Mouse (Mus musculus) liver, postnatal 0 days (tissue): ENCODE measurements around the gene Aox3. TPM values are rescaled to one million over a fixed set of nuclear protein-coding genes. Genes with fewer than 3 reads are reported as not detected.
A peak's percentile ranks its signal among the peaks of the same experiment; 100 is the strongest.

Experiments
- ATAC-seq: fragments of 200-750 bp; cut with Nextera tagmentation; 2 replicates; pipeline ENCODE4 v1.8.0; 2017; ENCODE audit warnings: mild to moderate bottlenecking, moderate library complexity
- DNase-seq: peaks from one replicate; pipeline ENCODE4 v3.0.0-alpha.2; 2016
- H3K27ac ChIP-seq: fragments of 300-500 bp; sonication (generic); 2 replicates; pipeline ENCODE4 v1.5.1; 2014; ENCODE audit warnings: antibody characterized with exemption, moderate library complexity, mild to moderate bottlenecking, low read depth
- H3K27me3 ChIP-seq: fragments of 300-500 bp; sonication (generic); 2 replicates; pipeline ENCODE4 v1.6.1; 2014; ENCODE audit warnings: low read length, control low read depth, mixed read lengths; ENCODE audit not compliant: insufficient read depth
- H3K36me3 ChIP-seq: fragments of 300-500 bp; sonication (generic); replicated peaks from 2 replicates; pipeline ENCODE4 v1.6.1; 2014; ENCODE audit warnings: mild to moderate bottlenecking, control low read depth, low read length, moderate library complexity, mixed read lengths; ENCODE audit not compliant: insufficient read depth
- H3K4me1 ChIP-seq: fragments of 300-500 bp; sonication (generic); 2 replicates; pipeline ENCODE4 v1.6.1; 2014; ENCODE audit warnings: antibody characterized with exemption, mild to moderate bottlenecking, control low read depth; ENCODE audit not compliant: insufficient read depth
- H3K4me2 ChIP-seq: fragments of 300-500 bp; sonication (generic); 2 replicates; pipeline ENCODE4 v1.6.1; 2014; ENCODE audit warnings: low read depth, mild to moderate bottlenecking, low read length, moderate library complexity, mixed read lengths
- H3K4me3 ChIP-seq: fragments of 300-500 bp; sonication (generic); 2 replicates; pipeline ENCODE4 v1.5.1; 2014; ENCODE audit warnings: low read depth, low read length
- H3K9ac ChIP-seq: fragments of 300-500 bp; sonication (generic); replicated peaks from 2 replicates; pipeline ENCODE4 v1.6.1; 2014; ENCODE audit warnings: mild to moderate bottlenecking, moderate library complexity
- H3K9me3 ChIP-seq: fragments of 300-500 bp; sonication (generic); 2 replicates; pipeline ENCODE4 v1.6.1; 2016; ENCODE audit warnings: mild to moderate bottlenecking, control low read depth, low read length, mixed read lengths
- CTCF ChIP-seq: sonication (generic); IDR thresholded peaks from 2 replicates; pipeline ENCODE4 v1.5.1; 2016; ENCODE audit warnings: antibody characterized with exemption, low read depth
- EP300 ChIP-seq: IDR thresholded peaks from 2 replicates; pipeline ENCODE4 v1.6.1; 2016; ENCODE audit warnings: antibody characterized with exemption, low read depth, mild to moderate bottlenecking
- WGBS: fragments of 180-500 bp; shearing (Covaris S2); extraction: QIAGEN DNeasy Blood & Tissue Kit; methylation state at CpG from one replicate; pipeline ENCODE4 v1.1.7; 2014; ENCODE audit not compliant: insufficient replicate concordance; 5-methylcytosine and 5-hydroxymethylcytosine counted together
- polyA plus RNA-seq: library from polyadenylated mRNA; unstranded; fragments of >200 nt; fragmentation: Nextera tagmentation; extraction: Ambion mirVana; gene quantifications from 2 replicates; pipeline ENCODE4 v1.2.1, GENCODE M21; 2015

Aox3 gene
- polyA plus RNA-seq, 1 experiment from 2014 or later = 16.9 TPM

- Histone ChIP-seq H3K4me2 (no peak overlapping the region), H3K27me3 (no peaks in the 10 kb centered on the region), H3K36me3 (no peaks in the 10 kb centered on the region), H3K4me3 (no peak overlapping the region), H3K9ac (no peak overlapping the region), H3K27ac (no peak overlapping the region), H3K9me3 (no peaks in the 10 kb centered on the region), H3K4me1 (peaks cover 4% of the 10 kb centered on the region)
- no peak for TF ChIP-seq CTCF
- TF ChIP-seq EP300 = no peak
- DNase-seq = no peak
- ATAC-seq = no peak
These were observed 13.8 kb upstream of the Aox3 start for GRCm38 (mm10) chr1:58099119-58099518.

- WGBS = 31% methylated on average over 2 of the region's 2 CpGs
- DNase-seq = peak; percentile 19
- H3K27ac ChIP-seq = peak overlapping the region; percentile 91
These were observed 11.3 kb upstream of the Aox3 start for GRCm38 (mm10) chr1:58101531-58102146.

DNA sequence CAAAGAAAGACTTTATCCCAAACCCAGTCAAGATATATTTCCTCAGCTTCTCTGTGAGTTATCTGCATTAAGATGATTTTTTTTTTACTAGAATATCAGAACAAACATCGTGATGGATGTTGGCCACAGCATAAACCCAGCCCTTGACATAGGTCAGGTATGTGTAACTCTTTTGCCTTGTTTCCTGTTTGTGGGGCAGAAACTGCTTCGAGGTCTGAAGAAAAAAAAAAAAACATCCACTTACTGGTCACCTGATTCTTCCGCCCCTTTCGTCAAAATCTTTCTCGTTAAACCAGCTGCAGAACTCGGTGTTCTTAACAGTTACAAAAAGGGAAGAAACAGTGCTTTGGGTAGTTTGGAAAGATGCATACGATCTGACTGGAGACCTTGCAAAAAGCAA lies 10.4 kb upstream of the Aox3 start:
- Histone ChIP-seq H3K9me3 (no peaks in the 10 kb centered on the region), H3K4me1 (peaks cover 4% of the 10 kb centered on the region), H3K4me3 (no peak overlapping the region), H3K36me3 (no peaks in the 10 kb centered on the region), H3K9ac (no peak overlapping the region), H3K27me3 (no peaks in the 10 kb centered on the region), H3K4me2 (no peak overlapping the region), H3K27ac (peak overlapping the region; percentile 91; the same call in 1 of the 2 replicates)
- 43% methylated on average over 7 of the region's 7 CpGs for WGBS
- DNase-seq = no peak
- no peak for ATAC-seq
- TF ChIP-seq CTCF (no peak), EP300 (no peak)

More at GRCm38 (mm10) chr1:58101531-58102146, 11.3 kb upstream of the Aox3 start:
- Histone ChIP-seq H3K9me3 (no peaks in the 10 kb centered on the region), H3K4me3 (no peak overlapping the region), H3K9ac (no peak overlapping the region), H3K4me1 (peaks cover 4% of the 10 kb centered on the region), H3K36me3 (no peaks in the 10 kb centered on the region), H3K4me2 (no peak overlapping the region), H3K27me3 (no peaks in the 10 kb centered on the region)
- ATAC-seq = peak; percentile 92
- TF ChIP-seq CTCF = no peak
- TF ChIP-seq EP300 = peak; percentile 71; the same call in 1 of the 2 replicates

DNA sequence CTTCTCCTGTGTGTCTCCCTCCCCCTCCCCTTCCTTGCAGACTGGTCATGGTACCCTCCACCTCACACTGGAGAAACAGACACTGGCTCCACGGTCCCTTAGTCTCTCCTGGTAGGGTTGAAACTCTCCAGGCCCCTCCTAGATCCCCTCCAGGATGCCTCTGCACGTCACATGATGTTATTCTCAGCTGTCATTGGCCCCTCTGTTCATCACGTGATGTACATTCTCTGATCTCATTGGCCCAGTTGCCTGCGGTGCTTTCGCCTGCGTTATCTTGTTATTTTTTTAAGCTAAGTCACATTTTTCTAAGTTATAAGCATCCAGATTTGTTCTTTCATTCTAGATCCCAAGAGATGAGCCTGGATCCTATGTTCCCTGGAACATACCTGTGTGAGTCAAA lies 7.2 kb upstream of the Aox3 start:
- Histone ChIP-seq H3K4me2 (no peak overlapping the region), H3K9me3 (no peaks in the 10 kb centered on the region), H3K9ac (no peak overlapping the region), H3K4me1 (peaks cover 4% of the 10 kb centered on the region), H3K27me3 (no peaks in the 10 kb centered on the region), H3K27ac (no peak overlapping the region), H3K36me3 (no peaks in the 10 kb centered on the region), H3K4me3 (no peak overlapping the region)
- ATAC-seq (no peak), DNase-seq (no peak)
- 75% methylated on average over 6 of the region's 6 CpGs for WGBS
- TF ChIP-seq CTCF = no peak
- no peak for TF ChIP-seq EP300

DNA sequence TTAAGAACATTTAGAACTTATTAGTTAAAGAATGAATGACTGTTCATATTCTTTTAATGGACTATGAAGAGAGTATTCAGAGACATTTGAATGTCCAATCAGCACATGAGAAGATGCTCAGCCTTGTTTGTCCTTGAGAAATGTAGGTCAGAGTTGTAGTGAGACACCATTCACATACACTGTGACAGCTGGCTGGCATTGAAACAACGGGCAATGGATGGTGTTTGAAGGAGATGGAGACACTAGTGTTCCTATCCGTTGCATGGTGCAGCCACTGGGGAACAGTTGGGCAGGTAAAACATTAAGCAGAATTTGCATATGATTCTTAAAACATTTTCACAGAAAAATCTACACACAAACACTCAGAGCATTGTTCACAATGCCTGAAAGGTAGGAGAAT lies 5.9 kb upstream of the Aox3 start:
- H3K9ac ChIP-seq = no peak overlapping the region
- H3K4me3 ChIP-seq = no peak overlapping the region
- DNase-seq (no peak), ATAC-seq (no peak)
- H3K9me3 ChIP-seq = no peaks in the 10 kb centered on the region
- H3K27me3 ChIP-seq = no peaks in the 10 kb centered on the region
- no peaks in the 10 kb centered on the region for H3K4me1 ChIP-seq
- H3K27ac ChIP-seq = no peak overlapping the region
- no peak for TF ChIP-seq EP300
- TF ChIP-seq CTCF = no peak
- H3K36me3 ChIP-seq = no peaks in the 10 kb centered on the region
- no peak overlapping the region for H3K4me2 ChIP-seq
- 72% methylated on average over 2 of the region's 2 CpGs for WGBS

- H3K36me3 ChIP-seq = no peaks in the 10 kb centered on the region
- H3K4me1 ChIP-seq = peaks cover 9% of the 10 kb centered on the region; the same call in 1 of the 2 replicates
- ATAC-seq (no peak), DNase-seq (no peak)
- WGBS = 80% methylated on average over 5 of the region's 5 CpGs
- TF ChIP-seq EP300 (no peak), CTCF (no peak)
- no peak overlapping the region for H3K9ac ChIP-seq
- H3K27ac ChIP-seq = no peak overlapping the region
- no peak overlapping the region for H3K4me2 ChIP-seq
- H3K4me3 ChIP-seq = no peak overlapping the region
- no peaks in the 10 kb centered on the region for H3K27me3 ChIP-seq
- no peaks in the 10 kb centered on the region for H3K9me3 ChIP-seq
These were observed 2.7 kb upstream of the Aox3 start for GRCm38 (mm10) chr1:58110241-58110640.
